20 mouse cellular contexts compared by ENCODE assay signal in the genomic region with DNA sequence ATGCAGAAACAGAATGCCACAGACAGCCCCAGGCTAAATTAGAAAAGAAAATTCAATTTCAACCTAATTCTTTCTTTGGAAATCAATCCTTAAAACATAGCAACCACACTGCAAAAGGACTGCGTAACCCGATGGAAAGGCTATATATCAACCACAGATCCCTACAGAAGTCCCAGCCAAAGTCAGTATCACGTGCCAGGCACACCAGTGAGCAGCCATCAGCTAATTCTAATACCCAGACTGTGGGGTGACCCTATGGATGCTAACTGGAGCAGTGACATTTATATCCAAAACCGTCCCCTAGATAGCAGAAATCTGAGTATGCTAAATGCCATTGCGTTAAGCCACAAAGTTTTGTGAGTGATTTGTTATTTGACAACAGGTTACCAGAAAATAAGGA.
"Had no signal": no experiment of that assay in that cellular context is flagged by ENCODE, and none has a peak within 500 bp of the region (broad histone marks: within the 10 kb centered on the region; RNA-seq: fewer than 3 reads in every experiment).

No protein-coding gene starts in this region.

- H3K4me2 ChIP-seq: limb, embryonic 12.5 days; limb, embryonic 15.5 days; liver, embryonic 11.5 days; lung, embryonic 14.5 days; midbrain, embryonic 12.5 days; midbrain, embryonic 15.5 days; neural tube, embryonic 12.5 days; neural tube, embryonic 15.5 days had no signal

- H3K4me3 ChIP-seq: limb, embryonic 12.5 days; limb, embryonic 15.5 days; midbrain, embryonic 12.5 days; midbrain, embryonic 15.5 days; neural tube, embryonic 12.5 days; neural tube, embryonic 15.5 days had no signal

- H3K27ac ChIP-seq: limb, embryonic 12.5 days; limb, embryonic 15.5 days; liver, embryonic 14.5 days; macrophage; midbrain, embryonic 12.5 days; midbrain, embryonic 15.5 days; neural tube, embryonic 12.5 days; neural tube, embryonic 15.5 days; stomach, postnatal 0 days had no signal

- H3K4me1 ChIP-seq: limb, embryonic 12.5 days; limb, embryonic 15.5 days; midbrain, embryonic 12.5 days; midbrain, embryonic 15.5 days; neural tube, embryonic 12.5 days; neural tube, embryonic 15.5 days had no signal

- ATAC-seq: intestine, postnatal 0 days; liver, postnatal 0 days; lung, postnatal 0 days; midbrain, embryonic 15.5 days had no signal

- H3K27me3 ChIP-seq: limb, embryonic 12.5 days; limb, embryonic 15.5 days; midbrain, embryonic 12.5 days; midbrain, embryonic 15.5 days; neural tube, embryonic 12.5 days; neural tube, embryonic 15.5 days had no signal

- H3K36me3 ChIP-seq: limb, embryonic 12.5 days; limb, embryonic 15.5 days; midbrain, embryonic 12.5 days; midbrain, embryonic 15.5 days; neural tube, embryonic 12.5 days; neural tube, embryonic 15.5 days had no signal

- H3K9me3 ChIP-seq: limb, embryonic 12.5 days; limb, embryonic 15.5 days; midbrain, embryonic 12.5 days; midbrain, embryonic 15.5 days; neural tube, embryonic 12.5 days; neural tube, embryonic 15.5 days had no signal

- DNase-seq: liver, postnatal 0 days; lung, embryonic 14.5 days; right cerebral cortex, adult 18-20 months; right cerebral cortex, postnatal 14 days; right cerebral cortex, postnatal 4 days; thymus, adult 2 months; thymus, postnatal 14 days; thymus, postnatal 4 days had no signal

- H3K9ac ChIP-seq: limb, embryonic 12.5 days; limb, embryonic 15.5 days; liver, embryonic 14.5 days; liver, postnatal 0 days; lung, embryonic 14.5 days; midbrain, embryonic 12.5 days; midbrain, embryonic 15.5 days; neural tube, embryonic 12.5 days; neural tube, embryonic 15.5 days had no signal
